Mouse (Mus musculus) monocyte, adult 59 days (primary cell): ENCODE results near the gene Vmn2r24. TPM values are rescaled to one million over a fixed set of nuclear protein-coding genes. Genes with fewer than 3 reads are reported as not detected.

Experiments used
- total RNA-seq, 2 experiments: library from RNA; stranded (reverse); gene quantifications; one replicate each; pipeline ENCODE4 v1.2.4; 2023

Vmn2r24 gene
- total RNA-seq, result not detected

DNA sequence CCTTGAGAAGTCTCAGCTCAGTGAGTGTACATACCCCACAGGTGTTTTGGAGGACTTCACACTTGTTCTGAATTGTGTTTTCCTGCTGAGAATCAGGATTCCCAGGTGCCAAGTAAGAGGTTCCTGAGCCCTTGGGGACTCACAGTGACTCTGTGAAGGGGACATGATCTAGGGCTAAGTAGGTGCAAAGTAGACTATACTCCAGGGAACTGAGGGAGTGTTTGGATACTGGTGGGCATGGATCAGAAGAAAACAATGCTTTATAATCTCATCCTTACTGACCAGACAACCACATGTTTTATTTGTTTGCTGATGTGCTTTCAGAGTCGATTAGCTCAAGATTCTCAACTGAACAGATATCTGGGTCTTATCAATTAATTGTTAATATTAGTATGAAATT, at the start of gene Vmn2r24:
Gene Vmn2r24 (plus strand): TSS at position 301 of the 400 bp plus-strand sequence.

DNA sequence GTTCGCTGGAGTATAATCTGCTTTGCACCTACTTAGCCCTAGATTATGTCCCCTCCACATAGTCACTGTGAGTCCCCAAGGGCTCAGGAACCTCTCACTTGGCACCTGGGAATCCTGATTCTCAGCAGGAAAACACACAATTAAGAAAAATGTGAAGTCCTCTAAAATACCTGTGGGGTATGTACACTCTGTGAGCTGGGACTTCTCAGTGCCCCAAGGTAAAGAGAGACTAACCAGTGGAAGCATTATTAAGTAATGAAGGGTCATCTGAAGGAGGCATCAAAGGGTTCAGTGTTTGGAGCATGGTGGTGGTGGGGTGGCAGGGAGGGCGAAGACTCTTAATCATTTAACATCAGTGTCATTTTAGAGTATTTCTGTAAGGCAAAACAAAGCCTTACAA, 74.7 kb downstream of the Vmn2r24 start, which contains the start of gene Vmn2r25:
Gene Vmn2r25 (minus strand): TSS at position 101 of the 400 bp plus-strand sequence.

Other genes starting within 250 kb of the Vmn2r24 start
- not detected for gene Vmn2r21, start 245.5 kb upstream of the Vmn2r24 start, total RNA-seq
- gene Vmn2r22, start 128.2 kb upstream of the Vmn2r24 start, total RNA-seq, result not detected
- not detected for gene Vmn2r23, start 76.2 kb upstream of the Vmn2r24 start, total RNA-seq
- not detected for gene Vmn2r25, start 74.6 kb downstream of the Vmn2r24 start, total RNA-seq
- gene Vmn2r26, start 245.7 kb downstream of the Vmn2r24 start, total RNA-seq, result under 1 TPM; 0.09 to 0.26 TPM